Mouse (Mus musculus): ENCODE data around the gene Ttc39b. TPM values are rescaled to one million over a fixed set of nuclear protein-coding genes. Genes with fewer than 3 reads are reported as not detected.

Gene Ttc39b
- polyA plus RNA-seq, 1 experiment from 2014 or later = 14.9 TPM

DNA sequence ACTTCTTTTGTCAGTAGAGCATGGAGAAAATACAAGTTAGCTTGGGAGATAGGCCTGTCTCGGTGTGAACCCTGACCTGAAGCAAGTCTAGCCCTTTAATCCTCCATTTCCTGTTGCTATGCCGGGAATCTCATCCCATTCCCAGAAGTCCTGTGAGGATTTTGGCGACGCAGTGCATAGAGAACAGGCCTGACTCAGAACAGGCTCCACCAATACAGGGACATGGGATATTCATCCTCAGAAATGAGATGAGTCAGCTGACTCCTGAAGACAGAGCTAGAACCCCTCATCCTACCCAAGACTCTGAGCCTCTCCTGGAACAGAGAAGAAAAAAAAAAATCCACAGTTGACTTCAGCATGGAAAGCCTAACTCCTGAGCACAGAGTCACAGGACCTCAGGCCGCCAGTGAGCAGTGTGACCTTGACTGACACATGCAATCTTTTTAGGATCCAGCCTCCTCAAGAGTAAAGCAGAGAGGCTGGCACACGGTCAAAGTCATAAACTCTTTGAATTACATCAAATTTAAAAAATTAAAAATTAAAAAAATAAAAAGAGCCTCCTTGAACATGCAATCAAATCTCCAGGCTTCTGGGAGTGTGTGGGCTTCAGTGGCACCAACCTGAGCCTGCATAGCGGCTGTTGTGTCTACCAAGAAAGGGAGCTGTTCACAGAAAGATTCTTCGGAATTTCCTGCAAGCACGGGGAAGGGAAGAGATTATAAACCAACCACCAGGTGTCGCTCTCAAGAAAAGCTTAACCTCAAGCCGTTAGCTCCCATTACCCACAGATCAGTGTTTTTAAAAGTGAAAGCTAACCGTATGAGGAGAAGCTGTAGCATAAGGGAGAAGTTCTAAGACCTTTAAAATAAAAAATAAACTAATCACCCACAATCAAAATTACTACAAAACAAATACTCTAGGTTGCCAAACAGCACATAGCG, 20.9 kb downstream of the Ttc39b start:
- no peak overlapping the region for H3K9ac ChIP-seq (ENCODE audit: low read length)
- H3K27ac ChIP-seq (ENCODE audit: low read depth, low read length) = no peak overlapping the region
- H3K4me1 ChIP-seq (ENCODE audit: control insufficient read depth, insufficient read depth, low read length) = 0 out of 2 replicates have a peak, but pooled peaks cover 4% of the 10 kb centered on the region
- 45% methylated on average over 13 of the region's 13 CpGs for WGBS
- H3K36me3 ChIP-seq (ENCODE audit: control insufficient read depth, insufficient read depth, low read length) = no peaks in the 10 kb centered on the region
- H3K9me3 ChIP-seq (replicated peaks; ENCODE audit: control insufficient read depth, low read length) = no peaks in the 10 kb centered on the region
- no peak overlapping the region for H3K4me3 ChIP-seq (ENCODE audit: low read depth, low read length)
- no peak overlapping the region for H3K4me2 ChIP-seq (ENCODE audit: low read length)
- H3K27me3 ChIP-seq (replicated peaks; ENCODE audit: control insufficient read depth, insufficient read depth, low read length) = no peaks in the 10 kb centered on the region
- ATAC-seq = peak; percentile 65; the same call in 1 of the 2 replicates
- DNase-seq (ENCODE audit: low spot score) = peak; percentile 94

DNA sequence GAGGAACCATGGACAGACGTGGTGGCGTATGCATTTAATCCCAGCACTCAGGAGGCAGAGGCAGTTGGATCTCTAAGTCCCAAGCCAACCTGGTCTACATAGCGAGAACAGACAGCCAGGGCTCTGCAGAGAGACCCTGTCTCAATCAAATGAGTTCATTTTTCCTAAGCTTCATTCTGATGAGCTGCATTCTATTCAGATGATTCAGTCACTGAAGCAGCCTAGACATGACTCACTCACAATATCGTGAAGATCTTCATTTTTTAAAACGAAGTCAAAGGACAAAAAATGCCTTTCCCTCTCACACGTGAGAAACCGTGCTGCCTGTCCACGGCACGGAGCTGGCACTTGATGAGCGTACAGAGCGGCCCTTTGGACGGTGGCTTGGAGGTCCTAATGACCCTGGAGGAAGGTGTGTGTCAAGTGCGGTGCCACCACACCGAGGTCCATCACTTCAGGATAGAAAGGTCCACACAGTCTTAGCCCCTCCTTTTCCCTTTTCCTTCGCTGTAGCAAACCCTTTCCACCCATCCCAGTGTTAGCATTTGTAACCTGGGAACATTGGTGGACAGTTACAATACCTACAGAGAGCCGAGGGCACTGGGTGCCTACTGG, 21.8 kb downstream of the Ttc39b start:
- Histone ChIP-seq H3K27ac (ENCODE audit: low read depth, low read length) (no peak overlapping the region), H3K4me2 (ENCODE audit: low read length) (no peak overlapping the region), H3K4me1 (ENCODE audit: control insufficient read depth, insufficient read depth, low read length) (0 out of 2 replicates have a peak, but pooled peaks cover 4% of the 10 kb centered on the region), H3K9me3 (replicated peaks; ENCODE audit: control insufficient read depth, low read length) (no peaks in the 10 kb centered on the region), H3K4me3 (ENCODE audit: low read depth, low read length) (no peak overlapping the region), H3K27me3 (replicated peaks; ENCODE audit: control insufficient read depth, insufficient read depth, low read length) (no peaks in the 10 kb centered on the region), H3K9ac (ENCODE audit: low read length) (no peak overlapping the region), H3K36me3 (ENCODE audit: control insufficient read depth, insufficient read depth, low read length) (no peaks in the 10 kb centered on the region)
- ATAC-seq (no peak), DNase-seq (ENCODE audit: low spot score) (no peak)
- 94% methylated on average over 16 of the region's 16 CpGs for WGBS

DNA sequence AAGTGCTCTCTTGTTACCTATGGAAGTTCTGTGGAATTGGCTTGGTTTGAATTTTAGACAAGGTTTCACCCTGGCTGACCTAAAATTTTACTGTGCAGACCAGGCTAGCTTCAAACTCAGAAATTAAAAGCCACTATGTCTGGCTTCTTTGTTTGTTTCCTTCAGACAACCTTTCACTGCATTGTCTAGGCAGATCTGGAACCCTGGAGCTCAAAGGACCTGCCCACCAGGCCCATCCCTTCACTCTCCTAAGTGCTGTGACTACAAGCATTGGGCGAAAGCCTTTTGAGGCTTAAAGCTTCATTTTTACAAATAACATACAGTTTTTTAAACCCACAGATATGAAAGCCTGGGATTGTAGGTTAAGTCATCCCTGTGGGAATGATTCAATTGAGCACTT, 22.3 kb downstream of the Ttc39b start:
- Histone ChIP-seq H3K4me3 (ENCODE audit: low read depth, low read length) (no peak overlapping the region), H3K9ac (ENCODE audit: low read length) (no peak overlapping the region), H3K4me2 (ENCODE audit: low read length) (no peak overlapping the region), H3K4me1 (ENCODE audit: control insufficient read depth, insufficient read depth, low read length) (0 out of 2 replicates have a peak, but pooled peaks cover 4% of the 10 kb centered on the region), H3K27ac (ENCODE audit: low read depth, low read length) (no peak overlapping the region), H3K9me3 (replicated peaks; ENCODE audit: control insufficient read depth, low read length) (no peaks in the 10 kb centered on the region), H3K36me3 (ENCODE audit: control insufficient read depth, insufficient read depth, low read length) (no peaks in the 10 kb centered on the region), H3K27me3 (replicated peaks; ENCODE audit: control insufficient read depth, insufficient read depth, low read length) (no peaks in the 10 kb centered on the region)
- no peak for DNase-seq (ENCODE audit: low spot score)
- ATAC-seq = no peak
- 92% methylated on average over 1 of the region's 1 CpGs for WGBS

GRCm38 (mm10) chr4:83284768-83285350, 39.2 kb downstream of the Ttc39b start:
- no peaks in the 10 kb centered on the region for H3K27me3 ChIP-seq (replicated peaks; ENCODE audit: control insufficient read depth, insufficient read depth, low read length)
- H3K36me3 ChIP-seq (ENCODE audit: control insufficient read depth, insufficient read depth, low read length) = no peaks in the 10 kb centered on the region
- peak overlapping the region; percentile 69 for H3K4me2 ChIP-seq (ENCODE audit: low read length)
- DNase-seq (ENCODE audit: low spot score) (peak; percentile 70), ATAC-seq (peak; percentile 74)
- H3K9me3 ChIP-seq (replicated peaks; ENCODE audit: control insufficient read depth, low read length) = no peaks in the 10 kb centered on the region
- WGBS = 3% methylated on average over 12 of the region's 12 CpGs
- H3K4me1 ChIP-seq (ENCODE audit: control insufficient read depth, insufficient read depth, low read length) = no peaks in the 10 kb centered on the region
- peak overlapping the region; percentile 10; the same call in 1 of the 2 replicates for H3K27ac ChIP-seq (ENCODE audit: low read depth, low read length)
- H3K4me3 ChIP-seq (ENCODE audit: low read depth, low read length) = peak overlapping the region; percentile 40
- peak overlapping the region; percentile 63 for H3K9ac ChIP-seq (ENCODE audit: low read length)

- peak overlapping the region; percentile 10; the same call in 1 of the 2 replicates for H3K27ac ChIP-seq (ENCODE audit: low read depth, low read length)
- H3K4me2 ChIP-seq (ENCODE audit: low read length) = peak overlapping the region; percentile 69
- ATAC-seq (peak; percentile 82), DNase-seq (ENCODE audit: low spot score) (peak; percentile 66)
- H3K4me3 ChIP-seq (ENCODE audit: low read depth, low read length) = peak overlapping the region; percentile 40
- peak overlapping the region; percentile 63 for H3K9ac ChIP-seq (ENCODE audit: low read length)
- H3K27me3 ChIP-seq (replicated peaks; ENCODE audit: control insufficient read depth, insufficient read depth, low read length) = no peaks in the 10 kb centered on the region
- H3K4me1 ChIP-seq (ENCODE audit: control insufficient read depth, insufficient read depth, low read length) = no peaks in the 10 kb centered on the region
- H3K9me3 ChIP-seq (replicated peaks; ENCODE audit: control insufficient read depth, low read length) = no peaks in the 10 kb centered on the region
- H3K36me3 ChIP-seq (ENCODE audit: control insufficient read depth, insufficient read depth, low read length) = no peaks in the 10 kb centered on the region
- 15% methylated on average over 19 of the region's 19 CpGs for whole genome bisulfite sequencing
Observed at GRCm38 (mm10) chr4:83283973-83284767, 39.9 kb downstream of the Ttc39b start.

- no peak overlapping the region for H3K27ac ChIP-seq (ENCODE audit: low read depth, low read length)
- no peaks in the 10 kb centered on the region for H3K9me3 ChIP-seq (replicated peaks; ENCODE audit: control insufficient read depth, low read length)
- H3K9ac ChIP-seq (ENCODE audit: low read length) = no peak overlapping the region
- DNase-seq (ENCODE audit: low spot score) (no peak), ATAC-seq (no peak)
- no peak overlapping the region for H3K4me3 ChIP-seq (ENCODE audit: low read depth, low read length)
- no peak overlapping the region for H3K4me2 ChIP-seq (ENCODE audit: low read length)
- WGBS = 79% methylated on average over 6 of the region's 6 CpGs
- no peaks in the 10 kb centered on the region for H3K27me3 ChIP-seq (replicated peaks; ENCODE audit: control insufficient read depth, insufficient read depth, low read length)
- no peaks in the 10 kb centered on the region for H3K4me1 ChIP-seq (ENCODE audit: control insufficient read depth, insufficient read depth, low read length)
- no peaks in the 10 kb centered on the region for H3K36me3 ChIP-seq (ENCODE audit: control insufficient read depth, insufficient read depth, low read length)
Observed at GRCm38 (mm10) chr4:83282424-83282823, 41.6 kb downstream of the Ttc39b start.

GRCm38 (mm10) chr4:83279236-83279635, 44.8 kb downstream of the Ttc39b start:
- Histone ChIP-seq H3K27ac (ENCODE audit: low read depth, low read length) (no peak overlapping the region), H3K9ac (ENCODE audit: low read length) (no peak overlapping the region), H3K4me3 (ENCODE audit: low read depth, low read length) (no peak overlapping the region), H3K9me3 (replicated peaks; ENCODE audit: control insufficient read depth, low read length) (no peaks in the 10 kb centered on the region), H3K4me1 (ENCODE audit: control insufficient read depth, insufficient read depth, low read length) (no peaks in the 10 kb centered on the region), H3K27me3 (replicated peaks; ENCODE audit: control insufficient read depth, insufficient read depth, low read length) (no peaks in the 10 kb centered on the region), H3K36me3 (ENCODE audit: control insufficient read depth, insufficient read depth, low read length) (no peaks in the 10 kb centered on the region), H3K4me2 (ENCODE audit: low read length) (no peak overlapping the region)
- 93% methylated on average over 7 of the region's 7 CpGs for whole genome bisulfite sequencing
- ATAC-seq (no peak), DNase-seq (ENCODE audit: low spot score) (no peak)

- no peak overlapping the region for H3K9ac ChIP-seq (ENCODE audit: low read length)
- no peak overlapping the region for H3K4me2 ChIP-seq (ENCODE audit: low read length)
- no peaks in the 10 kb centered on the region for H3K9me3 ChIP-seq (replicated peaks; ENCODE audit: control insufficient read depth, low read length)
- 70% methylated on average over 2 of the region's 2 CpGs for WGBS
- no peak overlapping the region for H3K27ac ChIP-seq (ENCODE audit: low read depth, low read length)
- no peaks in the 10 kb centered on the region for H3K4me1 ChIP-seq (ENCODE audit: control insufficient read depth, insufficient read depth, low read length)
- no peak for ATAC-seq
- DNase-seq (ENCODE audit: low spot score) = no peak
- H3K27me3 ChIP-seq (replicated peaks; ENCODE audit: control insufficient read depth, insufficient read depth, low read length) = no peaks in the 10 kb centered on the region
- no peaks in the 10 kb centered on the region for H3K36me3 ChIP-seq (ENCODE audit: control insufficient read depth, insufficient read depth, low read length)
- H3K4me3 ChIP-seq (ENCODE audit: low read depth, low read length) = no peak overlapping the region
Observed at GRCm38 (mm10) chr4:83274241-83274640, 49.8 kb downstream of the Ttc39b start.

All from forebrain, embryonic 14.5 days (tissue).